Mouse (Mus musculus) heart, postnatal 0 days (tissue): ENCODE measurements around the gene Cul5. TPM values are rescaled to one million over a fixed set of nuclear protein-coding genes. Genes with fewer than 3 reads are reported as not detected.

Source experiments
- ATAC-seq: fragments of 200-750 bp; cut with Nextera tagmentation; 2 replicates; pipeline ENCODE4 v1.8.0; 2017; ENCODE audit warnings: low read depth, moderate number of reproducible peaks, moderate library complexity; ENCODE audit not compliant: insufficient read depth
- DNase-seq: peaks from one replicate; pipeline ENCODE4 v3.0.0-alpha.2; 2016; ENCODE audit warnings: low spot score
- H3K27ac ChIP-seq: fragments of 300-500 bp; sonication (generic); 2 replicates; pipeline ENCODE4 v1.5.1; 2014; ENCODE audit warnings: low read depth, mild to moderate bottlenecking
- H3K27me3 ChIP-seq: fragments of 300-500 bp; sonication (generic); 2 replicates; pipeline ENCODE4 v1.6.1; 2014; ENCODE audit warnings: low read length, mixed read lengths; ENCODE audit not compliant: control insufficient read depth, insufficient read depth
- H3K36me3 ChIP-seq: fragments of 300-500 bp; sonication (generic); replicated peaks from 2 replicates; pipeline ENCODE4 v1.6.1; 2014; ENCODE audit warnings: low read length, mixed read lengths; ENCODE audit not compliant: control insufficient read depth, insufficient read depth
- H3K4me1 ChIP-seq: fragments of 300-500 bp; sonication (generic); 2 replicates; pipeline ENCODE4 v1.6.1; 2014; ENCODE audit warnings: antibody characterized with exemption; ENCODE audit not compliant: control insufficient read depth, insufficient read depth
- H3K4me2 ChIP-seq: fragments of 300-500 bp; sonication (generic); 2 replicates; pipeline ENCODE4 v1.6.1; 2014; ENCODE audit warnings: low read depth, mild to moderate bottlenecking, low read length, moderate library complexity
- H3K4me3 ChIP-seq: fragments of 300-500 bp; sonication (generic); 2 replicates; pipeline ENCODE4 v1.5.1; 2014; ENCODE audit warnings: low read depth, low read length
- H3K9ac ChIP-seq: fragments of 300-500 bp; sonication (generic); replicated peaks from 2 replicates; pipeline ENCODE4 v1.6.1; 2014; ENCODE audit warnings: low read depth, low read length, mixed read lengths
- H3K9me3 ChIP-seq: fragments of 300-500 bp; sonication (generic); replicated peaks from 2 replicates; pipeline ENCODE4 v1.6.1; 2016; ENCODE audit warnings: low read length; ENCODE audit not compliant: control insufficient read depth
- CTCF ChIP-seq: IDR thresholded peaks from 2 replicates; pipeline ENCODE4 v1.5.1; 2016; ENCODE audit warnings: antibody characterized with exemption, control low read depth, low read depth
- EP300 ChIP-seq: IDR thresholded peaks from 2 replicates; pipeline ENCODE4 v1.6.1; 2016; ENCODE audit warnings: antibody characterized with exemption, low read depth
- WGBS: fragments of 180-500 bp; shearing (Covaris S2); extraction: QIAGEN DNeasy Blood & Tissue Kit; methylation state at CpG from one replicate; pipeline ENCODE4 v1.1.7; 2014; 5-methylcytosine and 5-hydroxymethylcytosine counted together
- polyA plus RNA-seq: library from polyadenylated mRNA; unstranded; fragments of >200 nt; fragmentation: Nextera tagmentation; extraction: Ambion mirVana; gene quantifications from 2 replicates; pipeline ENCODE4 v1.2.1, GENCODE M21; 2015
- total RNA-seq: library from RNA; depleted of rRNA; stranded (reverse); fragments of >200 nt; gene quantifications from 2 replicates; pipeline ENCODE4 v1.2.3, GENCODE M21; 2014; ENCODE audit warnings: low replicate concordance

Cul5 gene
- total and polyA plus RNA-seq, 2 experiments from 2014 or later, result 29.7 to 34.8 TPM

DNA sequence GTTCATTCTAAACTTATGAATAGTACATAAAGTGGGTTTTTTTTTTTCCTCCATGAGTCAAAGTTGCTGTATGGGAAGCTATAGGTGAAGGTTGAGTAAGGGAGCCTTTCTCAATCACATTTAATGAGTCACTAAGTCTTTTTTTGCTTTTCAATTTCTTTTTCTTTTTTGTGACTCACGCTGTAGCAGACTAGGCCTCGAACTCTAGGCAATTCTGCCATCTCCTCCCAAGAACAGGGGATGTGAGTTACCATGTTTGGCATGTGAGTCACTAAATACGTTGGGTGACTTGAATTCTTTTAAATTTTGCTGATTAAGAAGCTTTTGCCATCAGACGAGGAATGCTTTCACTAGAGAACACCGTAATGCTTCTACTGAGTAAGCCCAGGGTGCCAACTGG lies 26.0 kb upstream of the Cul5 start:
- ATAC-seq, result no peak
- DNase-seq, result no peak
- TF ChIP-seq EP300 (no peak), CTCF (no peak)
- H3K27me3 ChIP-seq, result no peaks in the 10 kb centered on the region
- H3K4me2 ChIP-seq, result no peak overlapping the region
- H3K27ac ChIP-seq, result no peak overlapping the region
- no peaks in the 10 kb centered on the region for H3K4me1 ChIP-seq
- 76% methylated on average over 5 of the region's 5 CpGs for WGBS
- no peak overlapping the region for H3K9ac ChIP-seq
- no peaks in the 10 kb centered on the region for H3K36me3 ChIP-seq
- H3K4me3 ChIP-seq, result no peak overlapping the region
- H3K9me3 ChIP-seq, result no peaks in the 10 kb centered on the region

DNA sequence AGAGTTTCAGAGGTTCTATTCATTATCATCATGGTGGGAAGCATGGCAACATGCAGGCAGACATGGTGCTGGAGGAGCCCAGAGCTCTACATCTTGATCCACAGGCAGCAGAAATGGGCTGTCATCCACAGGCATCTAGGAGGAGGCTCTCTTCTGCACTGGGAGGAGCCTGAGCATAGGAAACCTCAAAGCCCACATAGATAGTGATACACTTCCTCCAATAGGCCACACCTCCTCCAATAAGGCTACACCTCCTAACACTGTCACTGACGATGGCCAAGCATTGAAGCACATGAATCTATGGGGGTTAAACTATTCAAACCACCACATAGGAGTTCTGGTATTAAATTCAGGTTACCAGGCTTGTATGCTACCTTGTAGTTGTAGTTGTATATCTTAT lies 23.9 kb upstream of the Cul5 start:
- Histone ChIP-seq H3K27ac (no peak overlapping the region), H3K9ac (no peak overlapping the region), H3K9me3 (no peaks in the 10 kb centered on the region), H3K4me1 (no peaks in the 10 kb centered on the region), H3K36me3 (no peaks in the 10 kb centered on the region), H3K4me2 (no peak overlapping the region), H3K27me3 (no peaks in the 10 kb centered on the region), H3K4me3 (no peak overlapping the region)
- TF ChIP-seq EP300 (no peak), CTCF (no peak)
- ATAC-seq (no peak), DNase-seq (no peak)
- WGBS, result 54% methylated on average over 1 of the region's 1 CpGs

DNA sequence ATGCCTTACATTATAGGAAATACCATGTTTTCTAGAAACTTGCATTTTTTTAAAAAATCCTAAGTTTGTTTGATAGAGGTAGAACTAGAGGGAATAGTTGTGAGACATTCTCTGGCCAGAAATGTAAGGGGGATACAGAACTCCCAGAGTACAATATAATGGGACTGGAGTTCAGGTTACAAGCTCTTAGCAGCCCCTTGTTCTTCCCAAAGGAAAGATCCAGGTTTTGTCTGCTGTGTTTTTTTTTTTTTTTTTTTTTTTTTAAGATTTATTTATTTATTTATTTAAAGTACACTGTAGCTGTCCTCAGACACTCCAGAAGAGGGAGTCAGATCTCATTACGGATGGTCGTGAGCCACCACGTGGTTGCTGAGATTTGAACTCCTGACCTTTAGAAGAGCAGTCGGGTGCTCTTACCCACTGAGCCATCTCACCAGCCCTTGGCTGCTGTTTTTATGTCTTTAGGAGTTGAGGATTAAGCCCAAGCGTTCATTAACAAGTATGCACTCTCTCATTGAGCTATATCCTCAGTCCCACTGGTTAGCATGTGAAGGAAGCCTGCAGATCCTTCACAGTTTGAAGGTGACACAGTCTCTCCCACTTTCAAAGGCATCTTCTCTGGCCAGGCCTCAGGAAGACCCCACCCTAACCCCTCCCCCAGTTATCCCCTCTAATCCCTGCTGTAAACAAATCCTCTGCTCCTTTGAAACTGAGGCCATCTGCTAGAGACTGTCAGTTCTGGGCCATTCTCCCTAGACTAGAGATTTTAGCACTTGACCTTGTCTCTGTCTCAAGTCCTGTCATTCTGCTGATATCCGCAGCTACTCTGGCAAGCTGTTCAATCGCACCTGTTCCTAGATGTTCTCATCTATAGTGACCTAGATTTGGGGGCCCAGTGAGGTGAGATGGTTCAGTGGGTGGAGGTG lies 22.2 kb upstream of the Cul5 start:
- ATAC-seq (no peak), DNase-seq (no peak)
- H3K4me1 ChIP-seq, result no peaks in the 10 kb centered on the region
- no peak overlapping the region for H3K9ac ChIP-seq
- H3K4me2 ChIP-seq, result no peak overlapping the region
- no peaks in the 10 kb centered on the region for H3K36me3 ChIP-seq
- H3K9me3 ChIP-seq, result no peaks in the 10 kb centered on the region
- no peak overlapping the region for H3K4me3 ChIP-seq
- no peak overlapping the region for H3K27ac ChIP-seq
- WGBS, result 38% methylated on average over 7 of the region's 7 CpGs
- no peak for TF ChIP-seq CTCF
- no peak for TF ChIP-seq EP300
- no peaks in the 10 kb centered on the region for H3K27me3 ChIP-seq

DNA sequence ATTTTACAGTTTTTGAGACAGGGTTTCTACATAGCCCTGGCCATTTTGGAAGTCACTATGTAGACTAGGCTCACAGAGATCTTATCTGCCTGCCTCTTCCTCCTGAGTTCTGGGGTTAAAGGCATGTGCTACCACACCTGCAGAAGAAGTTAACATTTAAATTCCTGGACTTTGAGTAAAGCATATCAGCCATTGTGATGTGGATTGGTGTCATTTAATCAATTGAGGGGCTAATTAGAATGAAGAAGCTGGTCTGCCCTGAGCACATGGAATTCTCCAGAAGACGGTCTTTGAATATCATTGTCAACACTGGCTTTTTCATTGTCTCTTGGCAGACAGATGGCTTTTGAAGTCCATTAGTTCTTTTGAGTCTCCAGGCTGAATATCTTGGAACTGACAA lies 11.0 kb upstream of the Cul5 start:
- no peak for TF ChIP-seq CTCF
- no peak for TF ChIP-seq EP300
- Histone ChIP-seq H3K27ac (no peak overlapping the region), H3K9ac (no peak overlapping the region), H3K4me3 (no peak overlapping the region), H3K4me1 (no peaks in the 10 kb centered on the region), H3K4me2 (no peak overlapping the region), H3K9me3 (no peaks in the 10 kb centered on the region), H3K36me3 (no peaks in the 10 kb centered on the region), H3K27me3 (no peaks in the 10 kb centered on the region)
- ATAC-seq (no peak), DNase-seq (no peak)
- 86% methylated on average over 1 of the region's 1 CpGs for WGBS

DNA sequence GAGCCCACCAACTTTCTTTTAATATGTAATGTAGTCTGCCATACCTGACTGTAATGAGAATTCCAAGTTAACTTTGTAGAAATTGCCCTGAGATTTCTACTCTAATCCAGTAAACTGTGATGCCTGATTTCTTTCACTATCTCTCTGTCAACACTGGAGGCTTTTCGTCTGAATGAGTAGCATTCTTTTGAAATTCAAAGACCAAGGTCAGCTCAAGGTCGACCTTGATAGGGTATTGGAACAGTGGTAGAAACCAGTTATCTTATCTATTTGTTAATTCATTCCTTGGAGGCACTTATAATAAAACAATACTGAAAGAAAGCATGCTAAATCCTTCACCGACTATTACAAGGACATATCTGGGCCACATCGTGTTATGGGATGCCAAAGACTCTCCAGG lies 7.1 kb upstream of the Cul5 start:
- H3K9me3 ChIP-seq, result no peaks in the 10 kb centered on the region
- H3K9ac ChIP-seq, result no peak overlapping the region
- no peak for DNase-seq
- H3K4me1 ChIP-seq, result no peaks in the 10 kb centered on the region
- TF ChIP-seq CTCF (no peak), EP300 (no peak)
- H3K36me3 ChIP-seq, result no peaks in the 10 kb centered on the region
- 43% methylated on average over 4 of the region's 4 CpGs for WGBS
- no peak for ATAC-seq
- H3K4me2 ChIP-seq, result no peak overlapping the region
- no peaks in the 10 kb centered on the region for H3K27me3 ChIP-seq
- H3K27ac ChIP-seq, result no peak overlapping the region
- H3K4me3 ChIP-seq, result no peak overlapping the region

DNA sequence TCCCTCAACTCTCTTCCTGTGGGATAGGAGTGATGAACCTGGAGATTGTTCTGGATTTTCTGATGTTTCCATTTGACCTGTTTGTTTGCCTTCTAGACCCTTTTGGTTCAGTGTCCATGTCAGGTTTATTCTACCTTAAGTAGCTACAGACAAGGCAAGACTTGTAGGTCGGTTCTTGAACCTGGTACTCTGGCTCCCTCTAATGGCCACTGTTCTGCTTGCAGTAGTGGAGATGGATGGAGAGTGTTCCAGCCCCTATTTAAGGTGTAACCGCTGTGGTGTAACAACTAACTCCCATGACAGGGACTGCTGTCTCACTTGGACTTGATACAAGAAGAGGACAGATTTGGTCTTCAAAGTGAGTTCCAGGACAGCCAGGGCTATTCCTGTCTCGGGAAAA lies 3.8 kb upstream of the Cul5 start:
- H3K4me3 ChIP-seq, result no peak overlapping the region
- peak; percentile 57; the same call in 1 of the 2 replicates for ATAC-seq
- H3K4me2 ChIP-seq, result no peak overlapping the region
- no peaks in the 10 kb centered on the region for H3K9me3 ChIP-seq
- H3K9ac ChIP-seq, result no peak overlapping the region
- H3K36me3 ChIP-seq, result no peaks in the 10 kb centered on the region
- peak; percentile 85 for TF ChIP-seq CTCF
- no peak for TF ChIP-seq EP300
- H3K4me1 ChIP-seq, result no peaks in the 10 kb centered on the region
- no peak overlapping the region for H3K27ac ChIP-seq
- 6% methylated on average over 3 of the region's 3 CpGs for WGBS
- H3K27me3 ChIP-seq, result no peaks in the 10 kb centered on the region
- DNase-seq, result peak; percentile 60
